Mouse (Mus musculus) forebrain, embryonic 12.5 days (tissue): Measurements from ENCODE around the gene 1700009N14Rik. TPM values are rescaled to one million over a fixed set of nuclear protein-coding genes. Genes with fewer than 3 reads are reported as not detected.

Source experiments
- ATAC-seq: fragments of 200-750 bp; cut with Nextera tagmentation; 2 replicates; pipeline ENCODE4 v1.8.0; 2017; ENCODE audit warnings: moderate TSS enrichment; ENCODE audit not compliant: low FRiP score
- H3K27ac ChIP-seq: fragments of 300-500 bp; sonication (generic); 2 replicates; pipeline ENCODE4 v1.5.1; 2016; ENCODE audit warnings: mild to moderate bottlenecking
- H3K27me3 ChIP-seq: fragments of 300-500 bp; sonication (generic); 2 replicates; pipeline ENCODE4 v1.6.1; 2016; ENCODE audit warnings: mild to moderate bottlenecking
- H3K36me3 ChIP-seq: fragments of 300-500 bp; sonication (generic); replicated peaks from 2 replicates; pipeline ENCODE4 v1.6.1; 2016; ENCODE audit warnings: mild to moderate bottlenecking
- H3K4me1 ChIP-seq: fragments of 300-500 bp; sonication (generic); 2 replicates; pipeline ENCODE4 v1.6.1; 2016
- H3K4me2 ChIP-seq: fragments of 300-500 bp; sonication (generic); 2 replicates; pipeline ENCODE4 v1.6.1; 2016; ENCODE audit warnings: mild to moderate bottlenecking, moderate library complexity
- H3K4me3 ChIP-seq: fragments of 300-500 bp; sonication (generic); replicated peaks from 2 replicates; pipeline ENCODE4 v1.5.1; 2016; ENCODE audit warnings: mild to moderate bottlenecking
- H3K9ac ChIP-seq: fragments of 300-500 bp; sonication (generic); 2 replicates; pipeline ENCODE4 v1.6.1; 2016; ENCODE audit warnings: mild to moderate bottlenecking
- H3K9me3 ChIP-seq: fragments of 300-500 bp; sonication (generic); 2 replicates; pipeline ENCODE4 v1.6.1; 2016
- WGBS: fragments of 180-500 bp; shearing (Covaris S2); methylation state at CpG from one replicate; pipeline ENCODE4 v1.1.7; 2016; 5-methylcytosine and 5-hydroxymethylcytosine counted together
- polyA plus RNA-seq: library from polyadenylated mRNA; unstranded; fragments of >200 nt; fragmentation: Nextera tagmentation; extraction: Ambion mirVana; gene quantifications from 2 replicates; pipeline ENCODE4 v1.2.1, GENCODE M21; 2016

Gene 1700009N14Rik
- polyA plus RNA-seq: not detected in 2 replicates

- Histone ChIP-seq H3K27ac (no peak within 1 kb of the TSS), H3K9ac (no peak within 1 kb of the TSS), H3K4me3 (no peak within 1 kb of the TSS), H3K27me3 (no peaks in the 10 kb centered on the region), H3K4me2 (no peak within 1 kb of the TSS), H3K9me3 (no peaks in the 10 kb centered on the region), H3K4me1 (no peaks in the 10 kb centered on the region), H3K36me3 (no peaks in the 10 kb centered on the region)
- no peak for ATAC-seq
- WGBS: 72% methylated on average over 3 of the region's 3 CpGs
These were observed at the start of gene 1700009N14Rik for GRCm38 (mm10) chr4:39450069-39450468. TSS of gene 1700009N14Rik (plus strand) at chr4:39450295.

- Histone ChIP-seq H3K27me3 (no peaks in the 10 kb centered on the region), H3K4me3 (no peak overlapping the region), H3K4me2 (no peak overlapping the region), H3K9me3 (no peaks in the 10 kb centered on the region), H3K4me1 (no peaks in the 10 kb centered on the region), H3K9ac (no peak overlapping the region), H3K36me3 (no peaks in the 10 kb centered on the region), H3K27ac (no peak overlapping the region)
- no peak for ATAC-seq
- 85% methylated on average over 2 of the region's 2 CpGs for whole genome bisulfite sequencing
These were observed 12.2 kb upstream of the 1700009N14Rik start for GRCm38 (mm10) chr4:39437870-39438367.

GRCm38 (mm10) chr4:39474291-39474690, 24.2 kb downstream of the 1700009N14Rik start:
- Histone ChIP-seq H3K36me3 (no peaks in the 10 kb centered on the region), H3K9me3 (no peaks in the 10 kb centered on the region), H3K27ac (no peak overlapping the region), H3K4me2 (no peak overlapping the region), H3K4me3 (no peak overlapping the region), H3K9ac (no peak overlapping the region), H3K4me1 (no peaks in the 10 kb centered on the region), H3K27me3 (no peaks in the 10 kb centered on the region)
- WGBS: 82% methylated on average over 2 of the region's 2 CpGs
- no peak for ATAC-seq

- Histone ChIP-seq H3K4me1 (no peaks in the 10 kb centered on the region), H3K9me3 (no peaks in the 10 kb centered on the region), H3K4me3 (no peak overlapping the region), H3K27me3 (no peaks in the 10 kb centered on the region), H3K4me2 (no peak overlapping the region), H3K27ac (no peak overlapping the region), H3K9ac (no peak overlapping the region), H3K36me3 (no peaks in the 10 kb centered on the region)
- no peak for ATAC-seq
- 90% methylated on average over 8 of the region's 8 CpGs for WGBS
These were observed 36.3 kb downstream of the 1700009N14Rik start for GRCm38 (mm10) chr4:39486393-39486792.

- Histone ChIP-seq H3K9me3 (no peaks in the 10 kb centered on the region), H3K27me3 (no peaks in the 10 kb centered on the region), H3K4me1 (no peaks in the 10 kb centered on the region; the same call in 1 of the 2 replicates), H3K4me3 (no peak overlapping the region), H3K27ac (no peak overlapping the region), H3K4me2 (no peak overlapping the region), H3K9ac (no peak overlapping the region), H3K36me3 (no peaks in the 10 kb centered on the region)
- WGBS: 72% methylated on average over 1 of the region's 1 CpGs
- ATAC-seq: no peak
These were observed 43.5 kb downstream of the 1700009N14Rik start for GRCm38 (mm10) chr4:39493596-39493995.

GRCm38 (mm10) chr4:39495875-39496274, 45.8 kb downstream of the 1700009N14Rik start:
- Histone ChIP-seq H3K4me3 (no peak overlapping the region), H3K36me3 (no peaks in the 10 kb centered on the region), H3K27me3 (no peaks in the 10 kb centered on the region), H3K4me1 (no peaks in the 10 kb centered on the region; the same call in 1 of the 2 replicates), H3K4me2 (no peak overlapping the region), H3K9ac (no peak overlapping the region), H3K27ac (no peak overlapping the region), H3K9me3 (no peaks in the 10 kb centered on the region)
- no peak for ATAC-seq
- WGBS: 43% methylated on average over 1 of the region's 1 CpGs
